Mouse (Mus musculus): ENCODE data around the gene Gm11992. TPM values are rescaled to one million over a fixed set of nuclear protein-coding genes. Genes with fewer than 3 reads are reported as not detected.

The Gm11992 gene
- under 1 TPM; 0.13 to 0.82 TPM for total RNA-seq (2023)

GRCm38 (mm10) chr11:9048011-9048702 lies at the start of gene Gm11992:
Gene Gm11992 (plus strand): TSS chr11:9048594.

GRCm38 (mm10) chr11:9010853-9011339 lies 37.5 kb upstream of the Gm11992 start, which contains the start of gene Hus1:
Gene Hus1 (minus strand): TSS chr11:9011191.

GRCm38 (mm10) chr11:9048703-9049060 lies 288 bp downstream of the Gm11992 start, which contains the start of gene Sun3:
Gene Sun3 (minus strand): TSS chr11:9048991.

GRCm38 (mm10) chr11:9118050-9118420 lies 69.6 kb downstream of the Gm11992 start, which contains the start of gene Upp1:
Gene Upp1 (plus strand): TSS chr11:9118103.

Other genes starting within 250 kb of the Gm11992 start
- under 1 TPM; 0.26 to 0.40 TPM for gene Pkd1l1, start 75.3 kb upstream of the Gm11992 start, total RNA-seq (2023)
- gene Hus1, start 37.4 kb upstream of the Gm11992 start, total RNA-seq (2023) = 1 to 10 TPM; 9.0 to 9.2 TPM
- not detected for gene Sun3, start 397 bp downstream of the Gm11992 start, total RNA-seq (2023)
- 1 to 10 TPM; 1.9 to 6.6 TPM for gene Upp1, start 69.5 kb downstream of the Gm11992 start, total RNA-seq (2023)
- gene Abca13, start 143.3 kb downstream of the Gm11992 start, total RNA-seq (2023) = 100 to 1,000 TPM; 128 to 143 TPM

All from neutrophil, adult 83 days (primary cell).